In genomic region chr3:96559911-96560850, GRCm38 (mm10) we compare ENCODE assay signal across 9 mouse cellular contexts. TPM values are rescaled to one million over a fixed set of nuclear protein-coding genes. Genes with fewer than 3 reads are reported as not detected.
DNase-seq lines count a peak whose midpoint lies in the region; ATAC-seq and TF ChIP-seq lines count a peak whose summit lies in the region.
"Had no signal": no experiment of that assay in that cellular context is flagged by ENCODE, and none has a peak within 500 bp of the region (broad histone marks: within the 10 kb centered on the region; RNA-seq: fewer than 3 reads in every experiment).

No protein-coding gene starts in this region.

- 93% methylated on average over 23 of the region's 23 CpGs for WGBS in forebrain, embryonic 11.5 days
- 59% methylated on average over 23 of the region's 23 CpGs for WGBS in intestine, embryonic 16.5 days
- 90% methylated on average over 23 of the region's 23 CpGs for WGBS in midbrain, embryonic 13.5 days

- H3K9me3 ChIP-seq in forebrain, embryonic 11.5 days (ENCODE audit: control insufficient read depth, low read length), result no peaks in the 10 kb centered on the region
- no peaks in the 10 kb centered on the region for H3K9me3 ChIP-seq in intestine, embryonic 16.5 days (ENCODE audit: control insufficient read depth, low read length)
- no peaks in the 10 kb centered on the region for H3K9me3 ChIP-seq in midbrain, embryonic 13.5 days

- H3K4me2 ChIP-seq in forebrain, embryonic 11.5 days (ENCODE audit: low read depth, low read length, severe bottlenecking), result peak overlapping the region; percentile 86; the same call in 1 of the 2 replicates
- H3K4me2 ChIP-seq in intestine, embryonic 16.5 days (ENCODE audit: low read depth, low read length), result peak overlapping the region; percentile 80
- peak overlapping the region; percentile 82 for H3K4me2 ChIP-seq in midbrain, embryonic 13.5 days (replicated peaks)

- peaks cover 6% of the 10 kb centered on the region; the same call in 1 of the 2 replicates for H3K36me3 ChIP-seq in forebrain, embryonic 11.5 days (ENCODE audit: control insufficient read depth, insufficient read depth, low read length)
- H3K36me3 ChIP-seq in intestine, embryonic 16.5 days (ENCODE audit: control insufficient read depth, insufficient read depth, low read length), result peaks cover 13% of the 10 kb centered on the region
- H3K36me3 ChIP-seq in midbrain, embryonic 13.5 days, result peaks cover 21% of the 10 kb centered on the region

- no peak for ATAC-seq in forebrain, embryonic 11.5 days (replicated peaks; ENCODE audit: low FRiP score)
- ATAC-seq in intestine, embryonic 16.5 days, result no peak
- no peak for ATAC-seq in midbrain, embryonic 13.5 days
- no peak for ATAC-seq in activated CD4-positive, CD25-positive, alpha-beta regulatory T cell, adult 4 months
- ATAC-seq: Patski had no signal

- H3K9ac ChIP-seq in forebrain, embryonic 11.5 days (ENCODE audit: low read length), result no peak overlapping the region
- H3K9ac ChIP-seq in intestine, embryonic 16.5 days (ENCODE audit: low read depth, low read length), result peak overlapping the region; percentile 94
- H3K9ac ChIP-seq in midbrain, embryonic 13.5 days (replicated peaks), result peak overlapping the region; percentile 57

- DNase-seq in layer of hippocampus, adult 2 months (ENCODE audit: low spot score in 2 of 2), result no peak
- no peak for DNase-seq in layer of hippocampus, postnatal 36 days
- DNase-seq in forebrain, embryonic 11.5 days (ENCODE audit: low spot score), result no peak
- no peak for DNase-seq in thymus, postnatal 14 days
- no peak for DNase-seq in thymus, postnatal 4 days

- no peak for TF ChIP-seq CTCF in layer of hippocampus, adult 2 months (conservative IDR thresholded peaks at IDR 0.05)

- H3K27ac ChIP-seq in layer of hippocampus, adult 2 months, result peak overlapping the region; percentile 62; the same call in 1 of the 2 replicates
- H3K27ac ChIP-seq in forebrain, embryonic 11.5 days (ENCODE audit: low read depth, low read length), result no peak overlapping the region
- H3K27ac ChIP-seq in intestine, embryonic 16.5 days (ENCODE audit: low read length), result peak overlapping the region; percentile 98
- no peak overlapping the region for H3K27ac ChIP-seq in midbrain, embryonic 13.5 days

- H3K4me1 ChIP-seq in forebrain, embryonic 11.5 days (replicated peaks; ENCODE audit: control insufficient read depth, insufficient read depth, low read length), result peaks cover 7% of the 10 kb centered on the region; the same call in 1 of the 2 replicates
- peaks cover 52% of the 10 kb centered on the region for H3K4me1 ChIP-seq in intestine, embryonic 16.5 days (ENCODE audit: control insufficient read depth, insufficient read depth, low read length)
- H3K4me1 ChIP-seq in midbrain, embryonic 13.5 days (replicated peaks), result peaks cover 50% of the 10 kb centered on the region

- peak overlapping the region; percentile 66 for H3K4me3 ChIP-seq in layer of hippocampus, adult 2 months
- 0 out of 2 replicates have a peak overlapping the region, but pooled peaks have one; percentile 65 for H3K4me3 ChIP-seq in forebrain, embryonic 11.5 days (ENCODE audit: low read depth, low read length)
- peak overlapping the region; percentile 89 for H3K4me3 ChIP-seq in intestine, embryonic 16.5 days (ENCODE audit: low read length)
- H3K4me3 ChIP-seq in midbrain, embryonic 13.5 days (replicated peaks), result peak overlapping the region; percentile 60

- no peaks in the 10 kb centered on the region for H3K27me3 ChIP-seq in forebrain, embryonic 11.5 days (ENCODE audit: control insufficient read depth, insufficient read depth, low read length)
- no peaks in the 10 kb centered on the region for H3K27me3 ChIP-seq in intestine, embryonic 16.5 days (replicated peaks; ENCODE audit: control insufficient read depth, insufficient read depth, low read length)
- no peaks in the 10 kb centered on the region for H3K27me3 ChIP-seq in midbrain, embryonic 13.5 days
- H3K27me3 ChIP-seq: Patski had no signal

RNA-seq across cellular contexts. Expression of gene Txnip, which starts 2.4 kb away (rescaled TPM):
- total RNA-seq in layer of hippocampus, adult 2 months (2021), result 10 to 100 TPM; 22.6 to 36.4 TPM
- 10 to 100 TPM; 20.7 to 32.2 TPM for total RNA-seq in layer of hippocampus, postnatal 36 days (2021)
- polyA plus RNA-seq in forebrain, embryonic 11.5 days (2014; fragmentation: Nextera tagmentation; extraction: Ambion mirVana), result 45.5 and 46.3 TPM in 2 replicates
- polyA plus RNA-seq in intestine, embryonic 16.5 days (2015; fragmentation: Nextera tagmentation; extraction: Ambion mirVana), result 146 and 152 TPM in 2 replicates
- polyA plus RNA-seq in midbrain, embryonic 13.5 days (2015; fragmentation: Nextera tagmentation; extraction: Ambion mirVana), result 52.2 and 57.6 TPM in 2 replicates
- 100 to 1,000 TPM; 276 to 326 TPM for polyA plus RNA-seq in activated CD4-positive, CD25-positive, alpha-beta regulatory T cell, adult 4 months (2017; shearing (Covaris generic))

RNA-seq across cellular contexts. Expression of gene Gm16253, which starts 16.6 kb away (rescaled TPM):
- not detected for total RNA-seq in layer of hippocampus, adult 2 months (2021)
- not detected for total RNA-seq in layer of hippocampus, postnatal 36 days (2021)
- 1.0 TPM in 1 of 2 replicates, not detected in the other for polyA plus RNA-seq in forebrain, embryonic 11.5 days (2014; fragmentation: Nextera tagmentation; extraction: Ambion mirVana)
- 0.45 and 0.97 TPM in 2 replicates for polyA plus RNA-seq in intestine, embryonic 16.5 days (2015; fragmentation: Nextera tagmentation; extraction: Ambion mirVana)
- polyA plus RNA-seq in midbrain, embryonic 13.5 days (2015; fragmentation: Nextera tagmentation; extraction: Ambion mirVana), result 0.81 and 1.7 TPM in 2 replicates
- polyA plus RNA-seq in activated CD4-positive, CD25-positive, alpha-beta regulatory T cell, adult 4 months (2017; shearing (Covaris generic)), result not detected

RNA-seq across cellular contexts. Expression of gene Polr3gl, which starts 33.8 kb away (rescaled TPM):
- 10 to 100 TPM; 32.1 to 34.4 TPM for total RNA-seq in layer of hippocampus, adult 2 months (2021)
- total RNA-seq in layer of hippocampus, postnatal 36 days (2021), result 10 to 100 TPM; 32.4 to 34.2 TPM
- polyA plus RNA-seq in forebrain, embryonic 11.5 days (2014; fragmentation: Nextera tagmentation; extraction: Ambion mirVana), result 22.0 and 28.4 TPM in 2 replicates
- polyA plus RNA-seq in intestine, embryonic 16.5 days (2015; fragmentation: Nextera tagmentation; extraction: Ambion mirVana), result 23.1 and 24.4 TPM in 2 replicates
- 41.1 and 42.0 TPM in 2 replicates for polyA plus RNA-seq in midbrain, embryonic 13.5 days (2015; fragmentation: Nextera tagmentation; extraction: Ambion mirVana)
- polyA plus RNA-seq in activated CD4-positive, CD25-positive, alpha-beta regulatory T cell, adult 4 months (2017; shearing (Covaris generic)), result 10 to 100 TPM; 25.1 to 35.6 TPM

RNA-seq across cellular contexts. Expression of gene Hfe2, which starts 35.2 kb away (rescaled TPM):
- total RNA-seq in layer of hippocampus, adult 2 months (2021), result under 1 TPM in 1 of 2 experiments, not detected in 1; 0.23 TPM
- total RNA-seq in layer of hippocampus, postnatal 36 days (2021), result under 1 TPM in 1 of 2 experiments, not detected in 1; 0.25 TPM
- 0.69 and 0.77 TPM in 2 replicates for polyA plus RNA-seq in forebrain, embryonic 11.5 days (2014; fragmentation: Nextera tagmentation; extraction: Ambion mirVana)
- 0.15 and 0.37 TPM in 2 replicates for polyA plus RNA-seq in intestine, embryonic 16.5 days (2015; fragmentation: Nextera tagmentation; extraction: Ambion mirVana)
- polyA plus RNA-seq in midbrain, embryonic 13.5 days (2015; fragmentation: Nextera tagmentation; extraction: Ambion mirVana), result 0.62 and 0.76 TPM in 2 replicates
- not detected for polyA plus RNA-seq in activated CD4-positive, CD25-positive, alpha-beta regulatory T cell, adult 4 months (2017; shearing (Covaris generic))
- polyA plus RNA-seq: Patski had no signal

RNA-seq across cellular contexts. Expression of gene Ankrd34a, which starts 36.3 kb away (rescaled TPM):
- 10 to 100 TPM; 55.2 to 56.7 TPM for total RNA-seq in layer of hippocampus, adult 2 months (2021)
- 10 to 100 TPM; 49.9 to 51.5 TPM for total RNA-seq in layer of hippocampus, postnatal 36 days (2021)
- 1.9 and 2.4 TPM in 2 replicates for polyA plus RNA-seq in forebrain, embryonic 11.5 days (2014; fragmentation: Nextera tagmentation; extraction: Ambion mirVana)
- polyA plus RNA-seq in intestine, embryonic 16.5 days (2015; fragmentation: Nextera tagmentation; extraction: Ambion mirVana), result 2.0 and 2.1 TPM in 2 replicates
- 5.3 and 6.5 TPM in 2 replicates for polyA plus RNA-seq in midbrain, embryonic 13.5 days (2015; fragmentation: Nextera tagmentation; extraction: Ambion mirVana)
- not detected for polyA plus RNA-seq in activated CD4-positive, CD25-positive, alpha-beta regulatory T cell, adult 4 months (2017; shearing (Covaris generic))

Comparison
In these comparisons a context has a peak if more than half of its experiments do, and no peak if none do; other contexts are left out.
1. H3K27ac ChIP-seq: peak in layer of hippocampus, adult 2 months (single experiment) and intestine, embryonic 16.5 days (single experiment); none in forebrain, embryonic 11.5 days (single experiment) and midbrain, embryonic 13.5 days (single experiment).
2. Peak in every context shown above with its lines, with median percentiles within 50 percentile points of each other: H3K4me3 ChIP-seq and H3K4me2 ChIP-seq.